Mouse (Mus musculus): ENCODE measurements around the gene Plppr3. TPM values are rescaled to one million over a fixed set of nuclear protein-coding genes. Genes with fewer than 3 reads are reported as not detected.

The Plppr3 gene
- total RNA-seq, 2 experiments from 2014 or later, result 277 to 305 TPM

- DNase-seq, result peak; percentile 79
- intact Hi-C loops (cut with DNase I), result no loop called here
These were observed 19.5 kb downstream of the Plppr3 start for GRCm38 (mm10) chr10:79854801-79855541.

- DNase-seq, result peak; percentile 100
- intact Hi-C loops (cut with DNase I), result no loop called here
These were observed 20.3 kb downstream of the Plppr3 start, which contains the start of gene Ptbp1 for GRCm38 (mm10) chr10:79853860-79854795. TSS of gene Ptbp1 (plus strand) at chr10:79854427.

- DNase-seq, result peak; percentile 99
- intact Hi-C loops (cut with DNase I), result no loop called here
These were observed 21.0 kb downstream of the Plppr3 start for GRCm38 (mm10) chr10:79853392-79853791.

- intact Hi-C loops (cut with DNase I), result no loop called here
- no peak for DNase-seq
These were observed 21.6 kb downstream of the Plppr3 start for GRCm38 (mm10) chr10:79852827-79853226.

GRCm38 (mm10) chr10:79852107-79852789, 22.2 kb downstream of the Plppr3 start:
- no peak for DNase-seq
- intact Hi-C loops (cut with DNase I), result no loop called here

GRCm38 (mm10) chr10:79851653-79852052, 22.8 kb downstream of the Plppr3 start:
- no peak for DNase-seq
- intact Hi-C loops (cut with DNase I), result no loop called here

GRCm38 (mm10) chr10:79849941-79850628, 24.3 kb downstream of the Plppr3 start:
- intact Hi-C loops (cut with DNase I), result no loop called here
- DNase-seq, result no peak

GRCm38 (mm10) chr10:79846553-79846952, 27.9 kb downstream of the Plppr3 start:
- DNase-seq, result no peak
- intact Hi-C loops (cut with DNase I), result no loop called here

GRCm38 (mm10) chr10:79843476-79843875, 31.0 kb downstream of the Plppr3 start:
- DNase-seq, result peak; percentile 58
- intact Hi-C loops (cut with DNase I), result no loop called here

- intact Hi-C loops (cut with DNase I), result no loop called here
- no peak for DNase-seq
These were observed 32.1 kb downstream of the Plppr3 start for GRCm38 (mm10) chr10:79842322-79842721.

GRCm38 (mm10) chr10:79840644-79841551, 33.5 kb downstream of the Plppr3 start:
- DNase-seq, result no peak
- intact Hi-C loops (cut with DNase I), result no loop called here

GRCm38 (mm10) chr10:79840091-79840490, 34.3 kb downstream of the Plppr3 start:
- intact Hi-C loops (cut with DNase I), result no loop called here
- no peak for DNase-seq

GRCm38 (mm10) chr10:79838151-79838550, 36.3 kb downstream of the Plppr3 start:
- intact Hi-C loops (cut with DNase I), result loop anchor here (10.0 kb wide), 1 partner anchor 87 kb away; the partner anchor contains the start of genes Arid3a and R3hdm4
- no peak for DNase-seq

- intact Hi-C loops (cut with DNase I), result loop anchor here (10.0 kb wide), 1 partner anchor 88 kb away; the partner anchor contains the start of genes Arid3a and R3hdm4
- DNase-seq, result no peak
These were observed 37.5 kb downstream of the Plppr3 start for GRCm38 (mm10) chr10:79836918-79837317.

GRCm38 (mm10) chr10:79834769-79835398, 39.5 kb downstream of the Plppr3 start:
- DNase-seq, result peak; percentile 84
- intact Hi-C loops (cut with DNase I), result loop anchor here (10.0 kb wide), 1 partner anchor 90 kb away; the partner anchor contains the start of genes Arid3a and R3hdm4

- intact Hi-C loops (cut with DNase I), result loop anchor here (10.0 kb wide), 1 partner anchor 92 kb away; the partner anchor contains the start of genes Arid3a and R3hdm4
These were observed 41.6 kb downstream of the Plppr3 start for GRCm38 (mm10) chr10:79832786-79833181.

GRCm38 (mm10) chr10:79832026-79832785, 42.2 kb downstream of the Plppr3 start:
- DNase-seq, result no peak
- intact Hi-C loops (cut with DNase I), result loop anchor here (10.0 kb wide), 1 partner anchor 93 kb away; the partner anchor contains the start of genes Arid3a and R3hdm4

More at GRCm38 (mm10) chr10:79832786-79833181, 41.6 kb downstream of the Plppr3 start:
- no peak for DNase-seq
